Mouse (Mus musculus) adrenal gland, postnatal 10 days (tissue): ENCODE results near the gene Tnnt2. TPM values are rescaled to one million over a fixed set of nuclear protein-coding genes. Genes with fewer than 3 reads are reported as not detected.

Experiments used
- DNase-seq: peaks from one replicate; pipeline ENCODE4 v3.0.0; 2021; ENCODE audit warnings: mixed read lengths
- total RNA-seq, 2 experiments: library from RNA; stranded (reverse); gene quantifications; 2 replicates each; pipeline ENCODE4 v1.2.3; 2021

Tnnt2 gene
- total RNA-seq, 2 experiments from 2014 or later: 2.6 to 5.1 TPM

GRCm38 (mm10) chr1:135818481-135819086, 17.6 kb upstream of the Tnnt2 start, which contains the start of gene Lad1:
Gene Lad1 (plus strand): TSS chr1:135818598.
- no peak for DNase-seq

DNA sequence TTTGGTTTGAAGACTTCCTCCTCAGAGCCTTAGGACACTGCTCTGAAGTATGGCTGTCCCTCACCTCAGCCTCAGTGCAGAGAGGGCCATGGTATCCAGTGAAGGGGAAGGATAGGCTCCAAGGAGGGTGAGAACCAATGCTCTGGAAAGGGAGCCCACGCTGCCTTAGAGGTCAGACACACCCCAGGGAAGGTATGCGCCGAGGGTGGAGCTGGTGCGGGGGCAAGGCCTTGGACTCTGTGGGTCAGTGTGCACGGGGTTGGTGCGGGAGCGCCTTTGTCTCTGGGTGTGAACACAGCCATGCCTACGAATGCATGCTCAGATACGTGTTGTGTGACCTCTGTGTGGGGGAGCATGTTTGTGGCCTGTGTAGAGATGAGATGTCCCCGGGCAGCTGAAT, 16.1 kb upstream of the Tnnt2 start:
- no peak for DNase-seq

DNA sequence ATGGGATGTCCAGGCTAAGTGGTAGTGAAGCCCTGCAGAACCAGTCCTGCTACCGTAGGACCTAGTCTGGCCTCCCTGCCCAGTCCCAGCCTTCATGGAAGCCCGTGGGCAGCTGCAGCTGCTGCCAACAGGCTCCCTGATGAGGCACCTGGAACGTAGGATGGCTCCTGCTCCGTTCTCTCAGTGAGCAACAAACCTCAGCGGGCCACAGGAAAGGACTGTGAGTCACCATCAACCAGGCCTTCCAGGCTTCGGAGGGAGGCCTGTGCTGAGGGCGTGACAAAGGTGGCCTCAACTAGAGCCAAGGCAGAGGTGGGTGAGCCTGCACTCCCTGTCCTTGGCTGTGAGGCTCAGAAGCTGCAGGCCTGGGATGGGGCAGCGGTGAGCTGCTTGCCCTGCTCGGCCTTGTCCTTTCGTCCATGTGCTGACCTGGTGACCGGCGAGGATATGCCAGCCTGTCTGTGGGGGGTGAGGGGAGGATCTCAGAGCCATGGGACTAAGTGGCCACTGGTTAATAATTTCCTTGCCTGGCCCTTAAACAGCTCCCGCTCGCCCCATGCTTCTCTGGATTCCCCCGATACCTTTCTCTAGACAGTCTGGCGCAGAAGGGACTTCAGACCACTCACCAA, 15.3 kb upstream of the Tnnt2 start:
- peak; percentile 16 for DNase-seq

GRCm38 (mm10) chr1:135821780-135822179, 14.4 kb upstream of the Tnnt2 start:
- no peak for DNase-seq

- peak; percentile 47 for DNase-seq
Observed at GRCm38 (mm10) chr1:135828918-135829317, 7.2 kb upstream of the Tnnt2 start.

GRCm38 (mm10) chr1:135834206-135834859, 1.8 kb upstream of the Tnnt2 start:
- DNase-seq: no peak

- DNase-seq: no peak
Observed at GRCm38 (mm10) chr1:135834983-135835382, 1.2 kb upstream of the Tnnt2 start.

DNA sequence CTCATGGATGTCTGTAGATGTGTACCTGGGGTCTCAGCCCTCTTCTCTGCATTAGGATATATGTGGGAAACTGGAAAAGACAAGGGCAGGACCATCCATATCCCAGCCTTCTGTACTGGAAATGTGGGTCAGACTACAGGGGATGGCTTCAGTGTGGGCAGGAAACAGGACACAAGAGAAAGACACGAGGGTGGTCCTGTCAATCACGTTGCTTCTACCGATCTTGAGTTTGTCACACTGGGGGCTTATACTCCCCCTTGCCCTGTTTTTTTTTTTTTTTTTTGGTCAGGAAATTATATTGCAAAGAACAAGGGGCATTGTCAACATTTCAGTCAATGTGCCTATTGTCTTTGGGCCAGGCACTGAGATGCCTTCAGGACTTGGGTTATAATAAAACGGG, 2.5 kb downstream of the Tnnt2 start:
- DNase-seq: no peak

- no peak for DNase-seq
Observed at GRCm38 (mm10) chr1:135839065-135839464, 2.9 kb downstream of the Tnnt2 start.

GRCm38 (mm10) chr1:135840675-135841395, 4.7 kb downstream of the Tnnt2 start:
- no peak for DNase-seq

DNA sequence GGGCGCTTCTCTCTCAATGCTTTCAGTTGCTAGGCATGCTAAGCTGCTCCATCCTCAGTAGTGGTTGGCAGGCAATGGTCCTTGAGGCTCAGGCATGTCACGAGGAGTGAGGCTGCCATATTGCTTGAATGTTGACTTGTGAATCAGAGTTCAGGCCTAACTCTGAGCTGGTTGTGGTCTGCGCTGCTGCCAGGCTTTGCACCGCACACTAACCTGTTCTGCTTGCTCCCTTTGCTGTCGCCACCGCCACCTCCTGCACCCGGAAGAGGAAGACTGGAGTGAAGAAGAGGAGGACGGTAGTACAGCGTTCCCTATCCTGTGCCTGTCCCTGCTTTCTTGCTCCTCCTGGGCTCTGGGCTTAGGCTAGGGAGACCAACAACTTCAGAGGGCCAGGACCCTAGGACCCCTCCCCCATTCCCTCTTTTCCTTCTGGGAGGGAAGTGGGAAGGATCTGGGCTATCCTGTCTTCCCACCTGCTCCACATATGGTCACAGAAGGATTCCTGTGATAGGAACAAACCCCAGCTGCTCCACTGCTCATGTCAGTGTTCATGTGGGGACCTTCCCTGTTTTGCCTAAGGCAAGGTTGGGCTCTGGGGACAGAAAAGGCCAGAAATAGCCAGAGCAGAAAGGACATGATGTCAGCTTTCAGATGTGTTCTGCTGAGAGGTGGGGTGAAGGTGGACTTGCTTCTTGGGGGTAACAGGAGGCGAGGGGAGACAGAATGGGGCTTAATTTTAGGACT, 7.5 kb downstream of the Tnnt2 start:
- DNase-seq: no peak

- DNase-seq: no peak
Observed at GRCm38 (mm10) chr1:135844481-135844880, 8.3 kb downstream of the Tnnt2 start.

DNA sequence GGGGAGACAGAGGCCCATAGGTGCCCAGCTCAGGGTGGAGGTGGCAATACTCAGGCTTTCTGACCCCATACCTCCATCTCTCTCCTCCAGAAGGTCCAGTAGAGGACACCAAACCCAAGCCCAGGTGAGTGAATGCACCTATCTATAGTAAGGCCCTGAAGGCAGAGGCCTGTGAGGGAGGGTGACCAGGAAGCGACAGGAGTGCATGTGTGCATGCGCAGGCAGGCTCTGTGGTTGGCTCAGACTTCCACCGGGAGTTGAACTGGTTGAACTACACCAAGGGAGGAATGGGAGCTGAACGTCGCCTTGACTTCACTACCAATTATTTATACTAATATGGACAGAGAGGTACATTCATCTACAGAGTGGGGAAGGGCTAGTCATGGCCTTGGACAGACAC, 10.5 kb downstream of the Tnnt2 start:
- DNase-seq: no peak

DNA sequence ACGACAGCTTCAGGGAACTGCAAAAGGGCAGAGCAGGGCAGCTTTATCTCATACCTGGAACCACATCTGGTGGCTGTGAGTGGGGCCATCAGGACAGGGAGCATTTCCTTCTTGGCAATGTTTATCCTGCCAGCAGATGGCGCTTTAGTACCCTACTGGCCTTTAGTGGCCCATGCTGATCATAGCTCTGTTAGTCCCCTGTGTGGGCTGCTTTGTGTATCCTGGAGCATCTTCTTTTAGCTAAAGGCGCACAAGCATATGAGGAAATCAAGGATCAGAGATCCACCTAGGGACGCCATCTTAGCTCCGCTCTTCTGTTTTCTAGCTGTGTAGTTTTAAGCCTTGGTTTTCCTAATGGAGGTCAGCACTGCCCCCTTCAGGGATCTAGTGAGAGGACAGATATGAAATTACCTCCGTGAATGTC, 11.0 kb downstream of the Tnnt2 start:
- DNase-seq: peak; percentile 51

DNA sequence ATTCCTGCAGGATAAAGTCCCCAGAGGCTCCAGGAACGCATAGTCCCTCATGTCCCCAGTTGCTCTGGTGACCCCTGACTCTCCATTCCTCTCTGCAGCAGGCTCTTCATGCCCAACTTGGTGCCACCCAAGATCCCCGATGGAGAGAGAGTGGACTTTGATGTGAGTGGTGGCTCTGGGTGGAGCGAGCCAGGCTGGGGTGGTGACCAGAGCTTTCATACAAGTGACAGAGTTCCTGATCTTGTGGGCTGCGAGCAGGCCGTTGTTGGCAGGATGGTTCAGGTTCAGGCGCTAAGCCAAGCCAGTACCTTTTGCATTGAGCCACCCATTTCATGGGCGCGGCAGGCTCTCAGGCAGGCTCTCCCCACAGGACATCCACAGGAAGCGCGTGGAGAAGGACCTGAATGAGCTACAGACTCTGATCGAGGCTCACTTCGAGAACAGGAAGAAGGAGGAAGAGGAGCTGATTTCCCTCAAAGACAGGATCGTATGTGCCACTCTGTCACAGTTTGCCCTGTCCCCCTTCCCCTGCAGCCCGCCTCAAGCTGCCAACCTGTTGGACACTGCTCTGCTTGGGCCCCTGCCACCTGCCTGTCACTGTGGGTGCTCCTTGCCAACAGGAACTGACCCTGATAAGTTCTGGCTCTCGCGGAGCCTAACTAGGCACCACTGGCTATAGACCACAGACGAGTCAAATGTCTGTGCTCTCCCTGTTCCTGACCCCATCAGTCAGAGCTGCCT, 11.6 kb downstream of the Tnnt2 start:
- no peak for DNase-seq

GRCm38 (mm10) chr1:135850722-135851512, 14.8 kb downstream of the Tnnt2 start:
- DNase-seq: peak; percentile 71

GRCm38 (mm10) chr1:135852044-135852756, 16.0 kb downstream of the Tnnt2 start:
- no peak for DNase-seq

DNA sequence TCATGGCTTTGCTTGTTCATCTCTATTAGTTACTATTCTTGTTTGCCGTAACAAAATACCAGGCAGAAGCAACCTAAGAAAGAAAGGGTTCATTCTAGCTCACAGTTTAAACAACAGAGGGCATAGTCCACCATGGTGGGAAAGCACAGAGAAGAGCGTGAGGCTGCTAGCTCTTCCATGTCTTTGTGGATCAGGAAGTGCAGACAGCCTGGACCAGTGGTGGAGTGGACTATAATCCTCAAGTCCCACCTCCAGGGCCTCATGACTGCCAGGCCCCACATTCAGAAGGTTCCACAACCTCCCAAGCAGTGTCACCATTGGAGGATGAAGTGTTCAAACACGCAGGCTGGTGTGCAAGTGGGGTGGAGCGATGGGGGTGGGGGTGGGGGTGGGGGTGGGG, 17.0 kb downstream of the Tnnt2 start:
- no peak for DNase-seq

- no peak for DNase-seq
Observed at GRCm38 (mm10) chr1:135854591-135855343, 18.6 kb downstream of the Tnnt2 start.
